Mouse (Mus musculus): ENCODE data around the gene Eif4g3. TPM values are rescaled to one million over a fixed set of nuclear protein-coding genes. Genes with fewer than 3 reads are reported as not detected.

Gene Eif4g3
- polyA plus RNA-seq, 1 experiment from 2014 or later = 49.5 TPM

GRCm38 (mm10) chr4:138009786-138010502 is 17.1 kb downstream of the Eif4g3 start:
- H3K4me3 ChIP-seq (replicated peaks) = no peak overlapping the region

GRCm38 (mm10) chr4:138013723-138014479 is 21.1 kb downstream of the Eif4g3 start:
- Histone ChIP-seq H3K4me1 (peaks cover 29% of the 10 kb centered on the region), H3K9ac (replicated peaks) (no peak overlapping the region), H3K9me3 (replicated peaks) (no peaks in the 10 kb centered on the region), H3K4me2 (no peak overlapping the region), H3K27me3 (replicated peaks) (no peaks in the 10 kb centered on the region), H3K4me3 (replicated peaks) (no peak overlapping the region), H3K36me3 (peaks cover 14% of the 10 kb centered on the region), H3K27ac (replicated peaks) (no peak overlapping the region)
- no peak for ATAC-seq (ENCODE audit: low FRiP score)
- 97% methylated on average over 15 of the region's 15 CpGs for WGBS

More at GRCm38 (mm10) chr4:138009786-138010502, 17.1 kb downstream of the Eif4g3 start:
- Histone ChIP-seq H3K27me3 (replicated peaks) (no peaks in the 10 kb centered on the region), H3K9me3 (replicated peaks) (no peaks in the 10 kb centered on the region), H3K9ac (replicated peaks) (no peak overlapping the region), H3K27ac (replicated peaks) (no peak overlapping the region), H3K36me3 (peaks cover 17% of the 10 kb centered on the region), H3K4me2 (no peak overlapping the region), H3K4me1 (no peaks in the 10 kb centered on the region)
- 90% methylated on average over 4 of the region's 4 CpGs for WGBS
- ATAC-seq (ENCODE audit: low FRiP score) = no peak

GRCm38 (mm10) chr4:138015966-138016365 is 23.1 kb downstream of the Eif4g3 start:
- Histone ChIP-seq H3K27ac (replicated peaks) (no peak overlapping the region), H3K4me2 (no peak overlapping the region), H3K4me1 (peaks cover 41% of the 10 kb centered on the region), H3K36me3 (peaks cover 14% of the 10 kb centered on the region), H3K9me3 (replicated peaks) (no peaks in the 10 kb centered on the region), H3K27me3 (replicated peaks) (no peaks in the 10 kb centered on the region), H3K9ac (replicated peaks) (no peak overlapping the region), H3K4me3 (replicated peaks) (no peak overlapping the region)
- 83% methylated on average over 4 of the region's 4 CpGs for WGBS
- no peak for ATAC-seq (ENCODE audit: low FRiP score)

- peak overlapping the region; percentile 73 for H3K27ac ChIP-seq (replicated peaks)
- 27% methylated on average over 11 of the region's 11 CpGs for WGBS
Observed at GRCm38 (mm10) chr4:138017085-138017637, 24.3 kb downstream of the Eif4g3 start.

GRCm38 (mm10) chr4:138018011-138018410 is 25.2 kb downstream of the Eif4g3 start:
- Histone ChIP-seq H3K4me2 (0 out of 2 replicates have a peak overlapping the region, but pooled peaks have one; percentile 5), H3K27me3 (replicated peaks) (no peaks in the 10 kb centered on the region), H3K9me3 (replicated peaks) (no peaks in the 10 kb centered on the region), H3K4me1 (peaks cover 46% of the 10 kb centered on the region), H3K36me3 (peaks cover 14% of the 10 kb centered on the region), H3K9ac (replicated peaks) (no peak overlapping the region), H3K27ac (replicated peaks) (peak overlapping the region; percentile 73), H3K4me3 (replicated peaks) (no peak overlapping the region)
- no peak for ATAC-seq (ENCODE audit: low FRiP score)
- WGBS = 29% methylated on average over 6 of the region's 6 CpGs

More at GRCm38 (mm10) chr4:138017085-138017637, 24.3 kb downstream of the Eif4g3 start:
- H3K4me2 ChIP-seq = peak overlapping the region; percentile 13
- peaks cover 46% of the 10 kb centered on the region for H3K4me1 ChIP-seq
- H3K9me3 ChIP-seq (replicated peaks) = no peaks in the 10 kb centered on the region
- H3K4me3 ChIP-seq (replicated peaks) = no peak overlapping the region
- no peaks in the 10 kb centered on the region for H3K27me3 ChIP-seq (replicated peaks)
- peak overlapping the region; percentile 26; the same call in 1 of the 2 replicates for H3K9ac ChIP-seq (replicated peaks)
- peak; percentile 65; the same call in 1 of the 2 replicates for ATAC-seq (ENCODE audit: low FRiP score)
- peaks cover 14% of the 10 kb centered on the region for H3K36me3 ChIP-seq

GRCm38 (mm10) chr4:138020231-138020630 is 27.4 kb downstream of the Eif4g3 start:
- H3K4me1 ChIP-seq = peaks cover 53% of the 10 kb centered on the region
- H3K4me2 ChIP-seq = no peak overlapping the region
- no peaks in the 10 kb centered on the region for H3K27me3 ChIP-seq (replicated peaks)
- no peaks in the 10 kb centered on the region for H3K9me3 ChIP-seq (replicated peaks)
- no peak for ATAC-seq (ENCODE audit: low FRiP score)
- no peak overlapping the region for H3K4me3 ChIP-seq (replicated peaks)
- H3K36me3 ChIP-seq = peaks cover 7% of the 10 kb centered on the region; the same call in 1 of the 2 replicates
- H3K9ac ChIP-seq (replicated peaks) = no peak overlapping the region
- 66% methylated on average over 6 of the region's 6 CpGs for WGBS
- no peak overlapping the region for H3K27ac ChIP-seq (replicated peaks)

GRCm38 (mm10) chr4:138021651-138022050 is 28.8 kb downstream of the Eif4g3 start:
- Histone ChIP-seq H3K4me1 (peaks cover 39% of the 10 kb centered on the region), H3K9ac (replicated peaks) (no peak overlapping the region), H3K9me3 (replicated peaks) (no peaks in the 10 kb centered on the region), H3K4me3 (replicated peaks) (no peak overlapping the region), H3K27ac (replicated peaks) (0 out of 2 replicates have a peak overlapping the region, but pooled peaks have one; percentile 6), H3K27me3 (replicated peaks) (no peaks in the 10 kb centered on the region), H3K36me3 (peaks cover 9% of the 10 kb centered on the region; the same call in 1 of the 2 replicates), H3K4me2 (no peak overlapping the region)
- 80% methylated on average over 6 of the region's 6 CpGs for WGBS
- ATAC-seq (ENCODE audit: low FRiP score) = no peak

GRCm38 (mm10) chr4:138022761-138023160 is 29.9 kb downstream of the Eif4g3 start:
- H3K4me1 ChIP-seq = peaks cover 28% of the 10 kb centered on the region
- H3K4me2 ChIP-seq = no peak overlapping the region
- H3K9ac ChIP-seq (replicated peaks) = no peak overlapping the region
- ATAC-seq (ENCODE audit: low FRiP score) = no peak
- peaks cover 12% of the 10 kb centered on the region for H3K36me3 ChIP-seq
- H3K9me3 ChIP-seq (replicated peaks) = no peaks in the 10 kb centered on the region
- WGBS = 90% methylated on average over 2 of the region's 2 CpGs
- H3K27me3 ChIP-seq (replicated peaks) = no peaks in the 10 kb centered on the region
- no peak overlapping the region for H3K4me3 ChIP-seq (replicated peaks)
- H3K27ac ChIP-seq (replicated peaks) = no peak overlapping the region

GRCm38 (mm10) chr4:138023403-138024100 is 30.7 kb downstream of the Eif4g3 start:
- H3K27me3 ChIP-seq (replicated peaks) = no peaks in the 10 kb centered on the region
- H3K36me3 ChIP-seq = peaks cover 12% of the 10 kb centered on the region
- peaks cover 24% of the 10 kb centered on the region for H3K4me1 ChIP-seq
- no peak overlapping the region for H3K4me2 ChIP-seq
- no peak overlapping the region for H3K9ac ChIP-seq (replicated peaks)
- H3K27ac ChIP-seq (replicated peaks) = no peak overlapping the region
- H3K4me3 ChIP-seq (replicated peaks) = no peak overlapping the region
- no peaks in the 10 kb centered on the region for H3K9me3 ChIP-seq (replicated peaks)
- WGBS = 96% methylated on average over 9 of the region's 9 CpGs
- no peak for ATAC-seq (ENCODE audit: low FRiP score)

- 92% methylated on average over 6 of the region's 6 CpGs for WGBS
- Histone ChIP-seq H3K27ac (replicated peaks) (no peak overlapping the region), H3K4me3 (replicated peaks) (no peak overlapping the region), H3K9ac (replicated peaks) (no peak overlapping the region), H3K4me1 (peaks cover 3% of the 10 kb centered on the region; the same call in 1 of the 2 replicates), H3K36me3 (peaks cover 19% of the 10 kb centered on the region), H3K4me2 (no peak overlapping the region), H3K27me3 (replicated peaks) (no peaks in the 10 kb centered on the region), H3K9me3 (replicated peaks) (no peaks in the 10 kb centered on the region)
- no peak for ATAC-seq (ENCODE audit: low FRiP score)
Observed at GRCm38 (mm10) chr4:138029168-138029567, 36.3 kb downstream of the Eif4g3 start.

- Histone ChIP-seq H3K9ac (replicated peaks) (no peak overlapping the region), H3K4me1 (peaks cover 13% of the 10 kb centered on the region), H3K36me3 (peaks cover 16% of the 10 kb centered on the region; the same call in 1 of the 2 replicates), H3K27ac (replicated peaks) (no peak overlapping the region), H3K4me3 (replicated peaks) (no peak overlapping the region), H3K9me3 (replicated peaks) (no peaks in the 10 kb centered on the region), H3K4me2 (no peak overlapping the region), H3K27me3 (replicated peaks) (no peaks in the 10 kb centered on the region)
- ATAC-seq (ENCODE audit: low FRiP score) = no peak
- WGBS = 90% methylated on average over 10 of the region's 10 CpGs
Observed at GRCm38 (mm10) chr4:138031828-138032227, 39.0 kb downstream of the Eif4g3 start.
